Mouse (Mus musculus) spleen, embryonic (tissue): ENCODE measurements around the gene Defb45.

Experiments used
- CTCF ChIA-PET: fragments of 350-600 bp; sonication (Branson Sonifier 250); formaldehyde crosslinking; loops from one replicate; lab custom pipeline; 2022; lab: Charles Lee

Gene Defb45

DNA sequence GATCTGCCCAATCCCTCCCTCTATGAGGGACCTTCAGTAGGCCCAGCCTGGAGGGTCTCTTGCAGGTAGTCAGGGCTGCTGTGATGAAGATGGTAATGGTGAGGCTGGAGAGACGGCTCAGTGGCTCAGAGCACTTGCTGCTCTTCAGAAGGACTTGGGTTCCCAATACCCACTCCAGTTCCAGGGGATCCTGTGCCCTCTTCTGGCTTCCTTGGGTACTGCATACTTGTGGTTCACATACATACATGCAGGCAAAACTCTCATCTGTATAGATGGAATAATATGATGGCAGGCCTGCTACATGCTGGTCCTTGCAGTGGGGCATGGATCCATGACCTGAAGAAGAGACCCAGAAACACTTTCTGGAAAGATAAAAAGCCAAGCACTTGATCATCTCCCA, 9.5 kb upstream of the Defb45 start:
- CTCF ChIA-PET = no interaction called here

GRCm38 (mm10) chr2:152607746-152608145, 8.5 kb upstream of the Defb45 start:
- CTCF ChIA-PET = no interaction called here

DNA sequence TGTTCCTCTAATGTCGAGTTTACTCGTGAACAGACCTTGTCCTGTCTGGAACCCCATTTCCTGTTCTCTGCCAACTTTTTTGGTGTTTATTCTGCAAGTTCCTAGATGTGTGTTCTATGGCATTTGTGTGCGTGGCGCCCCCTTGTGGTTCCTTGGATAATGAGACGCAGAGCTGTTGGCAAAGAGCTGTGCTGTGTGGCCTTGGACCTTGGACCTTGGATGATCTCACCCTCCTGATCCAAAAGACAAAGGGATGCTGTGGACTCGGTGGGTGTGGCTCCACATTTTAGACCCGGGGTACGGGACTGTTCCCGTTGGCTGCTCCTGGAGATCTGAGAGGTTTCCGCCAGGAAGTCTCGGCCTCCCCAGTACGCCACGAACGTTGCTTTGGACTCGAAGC, 4.9 kb upstream of the Defb45 start, which contains the start of gene Defb36:
TSS of gene Defb36 (plus strand) at position 271 of the 400 bp plus-strand sequence.
- CTCF ChIA-PET = interaction anchor here (0.6 kb wide), 1 partner anchor 1171 kb away, joined by 13 read pairs; no protein-coding TSS in a partner anchor

GRCm38 (mm10) chr2:152601275-152601960, 2.2 kb upstream of the Defb45 start:
- CTCF ChIA-PET = no interaction called here

DNA sequence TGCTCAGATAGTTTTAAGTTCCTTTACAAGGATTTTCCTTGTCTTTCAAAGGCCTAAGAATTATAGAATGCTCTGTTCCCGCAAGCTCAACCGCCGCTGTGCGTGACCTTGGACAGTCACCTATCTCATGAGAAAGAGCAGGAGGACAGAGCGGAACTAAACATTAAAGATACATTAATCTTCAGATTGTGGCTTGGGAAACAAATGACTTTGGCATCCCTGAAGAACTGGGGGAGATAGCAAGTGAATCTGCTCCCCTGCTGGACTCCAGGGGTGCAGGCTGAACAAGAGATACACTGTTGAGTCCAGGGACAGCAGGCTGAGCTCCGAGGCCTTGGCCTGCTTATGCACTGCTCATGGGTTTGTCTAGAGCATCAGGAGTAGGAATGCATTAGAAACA, 877 bp upstream of the Defb45 start:
- CTCF ChIA-PET = no interaction called here

- CTCF ChIA-PET = no interaction called here
Observed at GRCm38 (mm10) chr2:152589021-152589420, 10.2 kb downstream of the Defb45 start.

GRCm38 (mm10) chr2:152588450-152588849, 10.7 kb downstream of the Defb45 start:
- CTCF ChIA-PET = no interaction called here

DNA sequence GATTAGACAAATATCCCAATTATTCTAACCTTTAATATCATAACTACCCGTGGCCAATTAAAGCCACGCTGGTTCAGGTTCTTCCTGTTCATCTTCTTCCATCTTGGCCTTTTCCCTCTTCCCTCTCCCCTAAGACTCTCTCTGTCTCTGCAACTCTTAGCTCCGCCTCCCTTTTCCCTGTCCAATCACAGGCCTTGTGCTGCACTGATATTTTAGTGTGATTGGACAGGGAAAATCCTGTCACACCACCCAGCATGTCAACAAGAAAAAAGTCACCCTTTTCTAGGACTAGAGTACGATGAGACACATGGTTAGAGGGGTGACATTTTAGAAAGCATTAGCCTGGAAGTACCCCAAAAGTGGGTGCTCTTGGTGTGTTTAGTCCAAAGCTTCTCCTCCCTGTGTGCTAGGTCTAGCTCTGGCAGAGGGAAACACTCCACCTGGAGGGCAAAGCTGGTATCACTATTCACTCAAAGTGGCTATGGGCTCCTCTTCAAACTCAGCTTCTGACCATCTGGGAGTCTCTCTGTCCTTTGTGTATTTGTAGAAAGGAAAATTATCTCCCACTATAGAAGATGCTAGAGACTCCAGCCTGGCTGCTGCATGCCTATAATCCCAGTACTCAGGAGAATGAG, 12.2 kb downstream of the Defb45 start:
- CTCF ChIA-PET = no interaction called here

- CTCF ChIA-PET = no interaction called here
Observed at GRCm38 (mm10) chr2:152580612-152581011, 18.6 kb downstream of the Defb45 start.

DNA sequence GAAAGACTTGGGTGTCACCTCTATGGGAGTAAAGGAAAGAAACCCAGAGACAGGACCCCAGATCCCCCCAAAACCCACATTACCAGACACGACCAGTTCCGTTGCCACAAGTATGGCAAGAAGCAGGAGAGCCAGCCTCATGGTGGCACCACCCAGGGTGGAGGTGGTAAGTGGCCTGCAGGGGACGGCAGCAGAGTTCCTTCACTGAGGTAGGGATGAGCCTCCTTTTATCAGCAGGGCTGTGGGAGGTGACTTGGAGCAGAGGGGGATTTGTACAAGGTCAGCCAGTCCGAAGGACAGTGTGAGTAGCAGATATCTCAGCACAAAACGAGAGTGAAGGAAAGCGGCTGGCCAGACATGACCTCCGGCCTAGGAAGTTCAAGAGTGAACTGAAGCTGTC, 19.1 kb downstream of the Defb45 start, which contains the start of gene Defb19:
TSS of gene Defb19 (minus strand) at position 206 of the 400 bp plus-strand sequence.
- CTCF ChIA-PET = no interaction called here

- CTCF ChIA-PET = no interaction called here
Observed at GRCm38 (mm10) chr2:152573484-152573883, 25.7 kb downstream of the Defb45 start.

DNA sequence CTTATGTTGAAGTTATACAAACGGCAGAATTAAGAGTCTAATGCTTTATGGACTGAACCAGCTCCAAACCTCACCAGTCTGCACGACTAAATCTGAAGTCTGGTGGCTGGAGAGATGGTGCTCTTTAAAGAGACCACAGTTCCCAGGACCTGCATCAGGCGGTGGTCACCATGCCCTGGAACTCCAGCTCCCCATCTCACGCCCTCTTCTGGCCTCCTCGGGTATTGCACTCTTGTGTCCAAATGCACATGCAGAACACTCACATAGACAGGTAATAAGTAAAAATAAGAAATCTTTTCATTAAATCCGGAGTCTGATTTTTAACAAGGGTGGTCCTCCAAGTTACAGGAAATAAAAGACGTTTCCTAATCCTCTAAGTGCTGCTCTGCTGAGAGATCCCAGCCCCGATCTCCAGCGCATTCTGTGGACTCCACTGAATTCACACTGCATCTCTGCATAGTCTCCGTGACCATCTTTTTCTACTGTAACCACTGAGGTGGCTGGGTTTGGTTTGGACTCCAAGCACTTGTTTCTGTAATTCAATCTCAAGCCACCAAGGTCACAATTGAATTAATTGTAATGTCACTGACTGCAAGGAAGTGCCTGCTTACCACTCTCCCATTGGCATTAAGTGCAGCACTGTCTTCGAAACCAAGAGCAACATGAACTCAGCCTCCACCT, 26.9 kb downstream of the Defb45 start, which contains the start of gene Defb21:
TSS of gene Defb21 (plus strand) at position 631 of the 681 bp plus-strand sequence.
- CTCF ChIA-PET = no interaction called here

- CTCF ChIA-PET = no interaction called here
Observed at GRCm38 (mm10) chr2:152570313-152570712, 28.9 kb downstream of the Defb45 start.

GRCm38 (mm10) chr2:152569881-152570280, 29.3 kb downstream of the Defb45 start:
- CTCF ChIA-PET = no interaction called here

DNA sequence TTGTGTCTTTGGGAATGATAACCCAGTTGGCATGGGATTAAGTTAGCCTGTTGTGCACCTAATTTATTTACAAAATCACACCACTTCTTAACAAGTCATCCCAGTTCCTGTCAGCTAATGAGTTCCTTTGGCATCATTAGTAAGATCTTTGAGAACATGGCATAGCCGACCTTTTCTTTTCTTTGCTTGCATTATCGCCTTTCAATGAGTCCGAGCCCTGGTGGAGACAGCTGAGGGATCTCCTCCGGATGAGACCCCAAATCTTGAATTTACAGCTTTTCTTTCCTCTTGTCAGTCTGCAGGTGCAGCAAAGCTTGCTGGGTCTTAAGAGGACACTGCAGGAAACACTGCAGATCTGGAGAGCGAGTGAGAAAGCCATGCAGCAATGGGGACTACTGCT, 30.2 kb downstream of the Defb45 start, which contains the start of gene Gm17416:
TSS of gene Gm17416 (plus strand) at position 301 of the 400 bp plus-strand sequence.
- CTCF ChIA-PET = no interaction called here

- CTCF ChIA-PET = no interaction called here
Observed at GRCm38 (mm10) chr2:152556655-152557054, 42.5 kb downstream of the Defb45 start.

DNA sequence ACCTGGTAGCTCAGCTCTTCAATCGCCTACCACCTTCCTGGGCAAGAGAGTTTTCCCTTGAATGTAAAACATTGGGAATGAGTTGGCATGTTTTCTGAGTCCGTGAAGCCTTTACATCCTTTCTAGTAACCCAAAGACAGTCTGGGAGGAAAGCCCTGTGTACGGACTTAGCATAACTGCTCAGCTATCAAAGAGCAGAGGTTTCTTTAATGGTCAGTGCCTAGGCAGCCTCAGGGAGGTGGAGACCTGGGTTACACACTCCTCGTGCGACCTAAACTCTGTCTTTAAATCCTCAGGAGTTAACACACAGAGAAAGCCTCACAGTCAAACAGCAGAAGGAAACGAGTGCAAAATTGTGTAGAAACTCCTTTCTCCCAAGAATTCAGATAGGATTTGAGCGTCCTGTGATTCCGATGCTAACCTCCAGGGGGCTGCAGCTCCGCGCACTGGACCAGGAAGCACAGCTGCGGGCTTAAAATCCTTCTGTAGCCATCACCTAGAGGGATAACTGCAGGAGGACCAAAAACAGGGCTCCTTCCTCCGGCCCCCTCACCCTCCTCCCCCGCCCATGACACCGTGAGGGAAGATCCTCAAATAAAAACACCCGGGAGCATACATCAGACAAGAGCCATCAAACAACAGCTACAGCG, 45.3 kb downstream of the Defb45 start:
- CTCF ChIA-PET = no interaction called here

DNA sequence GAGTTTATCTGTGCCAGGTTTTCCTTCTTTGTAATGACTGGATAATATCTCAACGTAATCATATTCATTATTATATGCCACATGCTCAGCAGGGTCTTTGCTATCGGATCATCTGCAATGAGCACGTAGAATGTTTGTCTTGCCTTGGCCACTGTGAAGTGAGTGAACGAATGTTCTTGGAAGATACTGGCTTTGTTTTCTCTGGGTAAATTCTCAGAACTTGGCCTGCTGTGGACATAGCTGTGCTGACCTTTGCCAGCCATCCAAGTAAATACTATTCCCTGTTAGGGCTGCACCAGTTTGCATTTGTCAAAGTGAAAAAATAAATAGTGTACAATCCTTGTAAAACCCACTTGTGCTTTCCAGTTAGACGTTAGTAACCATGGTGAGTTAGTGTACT, 51.1 kb downstream of the Defb45 start:
- CTCF ChIA-PET = no interaction called here

DNA sequence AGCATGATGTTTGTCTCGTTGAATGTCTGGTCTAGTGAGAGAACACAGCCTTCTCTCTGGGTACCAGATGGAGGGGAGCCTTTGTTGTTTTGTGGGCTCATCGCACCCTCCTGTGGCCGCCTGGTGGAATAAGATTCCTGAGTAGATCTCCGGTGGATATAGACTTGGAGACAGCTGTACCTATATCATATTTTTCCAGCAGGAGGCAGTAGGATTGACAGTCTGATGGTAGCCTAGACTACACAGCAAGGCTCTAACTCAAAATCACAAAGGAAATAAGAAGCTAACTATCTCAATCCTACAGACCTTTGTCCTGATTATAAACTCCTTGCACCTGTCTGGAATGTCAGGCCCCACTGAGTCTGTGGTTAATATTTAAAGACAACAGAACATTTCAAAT, 54.5 kb downstream of the Defb45 start:
- CTCF ChIA-PET = no interaction called here

DNA sequence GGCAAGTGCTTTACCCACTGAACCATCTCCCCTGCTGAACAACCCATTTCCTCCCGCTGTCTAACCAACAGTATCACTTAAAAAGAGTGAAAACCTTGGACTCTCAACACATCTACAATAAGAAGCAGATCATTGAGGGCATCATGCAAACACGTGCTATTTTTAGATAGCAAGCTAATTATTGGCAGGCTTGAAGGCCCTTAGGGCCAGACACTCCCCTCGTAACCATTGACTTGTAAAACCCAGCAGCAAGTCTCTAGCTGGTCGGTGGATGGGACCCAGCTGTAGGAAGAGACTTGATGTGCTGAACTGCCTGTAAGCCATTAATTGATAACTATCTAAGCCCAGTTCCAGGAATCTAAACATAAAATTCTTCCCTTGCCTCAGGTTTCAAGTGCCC, 55.7 kb downstream of the Defb45 start:
- CTCF ChIA-PET = no interaction called here
